Mouse (Mus musculus) olfactory bulb, adult 2 months (tissue): ENCODE data around the gene Fgf8. TPM values are rescaled to one million over a fixed set of nuclear protein-coding genes. Genes with fewer than 3 reads are reported as not detected.

Source experiments
- H3K27ac ChIP-seq: fragments of 200-500 bp; 2 replicates; pipeline ENCODE4 v1.5.1; 2012; ENCODE audit warnings: low read depth, low read length; ENCODE audit not compliant: insufficient read depth
- H3K4me1 ChIP-seq: fragments of 200-500 bp; 2 replicates; pipeline ENCODE4 v1.6.1; 2012; ENCODE audit warnings: low read length; ENCODE audit not compliant: control insufficient read depth, insufficient read depth
- H3K4me3 ChIP-seq: fragments of 200-500 bp; 2 replicates; pipeline ENCODE4 v1.5.1; 2012; ENCODE audit warnings: mild to moderate bottlenecking, low read depth, low read length, moderate library complexity; ENCODE audit not compliant: insufficient read depth
- CTCF ChIP-seq: fragments of 200-500 bp; IDR thresholded peaks from 2 replicates; pipeline ENCODE4 v1.5.1; 2012; ENCODE audit warnings: low read depth, mild to moderate bottlenecking, low read length, moderate library complexity; ENCODE audit not compliant: insufficient read depth
- POLR2A ChIP-seq: fragments of 200-500 bp; IDR thresholded peaks from 2 replicates; pipeline ENCODE4 v1.6.1; 2012; ENCODE audit warnings: mild to moderate bottlenecking, low read depth, low read length, moderate library complexity; ENCODE audit not compliant: insufficient read depth
- WGBS: fragments of 180-500 bp; shearing (Covaris S2); methylation state at CpG from one replicate; pipeline ENCODE4 v1.1.7; 2018; 5-methylcytosine and 5-hydroxymethylcytosine counted together
- polyA plus RNA-seq: library from polyadenylated mRNA; stranded (reverse); fragments of >200 nt; gene quantifications from 2 replicates; pipeline ENCODE4 v1.2.4, GENCODE M21; 2012; ENCODE audit warnings: low replicate concordance; ENCODE audit not compliant: missing spikeins, insufficient read depth, insufficient read length

Gene Fgf8
- not detected in 2 replicates for polyA plus RNA-seq

DNA sequence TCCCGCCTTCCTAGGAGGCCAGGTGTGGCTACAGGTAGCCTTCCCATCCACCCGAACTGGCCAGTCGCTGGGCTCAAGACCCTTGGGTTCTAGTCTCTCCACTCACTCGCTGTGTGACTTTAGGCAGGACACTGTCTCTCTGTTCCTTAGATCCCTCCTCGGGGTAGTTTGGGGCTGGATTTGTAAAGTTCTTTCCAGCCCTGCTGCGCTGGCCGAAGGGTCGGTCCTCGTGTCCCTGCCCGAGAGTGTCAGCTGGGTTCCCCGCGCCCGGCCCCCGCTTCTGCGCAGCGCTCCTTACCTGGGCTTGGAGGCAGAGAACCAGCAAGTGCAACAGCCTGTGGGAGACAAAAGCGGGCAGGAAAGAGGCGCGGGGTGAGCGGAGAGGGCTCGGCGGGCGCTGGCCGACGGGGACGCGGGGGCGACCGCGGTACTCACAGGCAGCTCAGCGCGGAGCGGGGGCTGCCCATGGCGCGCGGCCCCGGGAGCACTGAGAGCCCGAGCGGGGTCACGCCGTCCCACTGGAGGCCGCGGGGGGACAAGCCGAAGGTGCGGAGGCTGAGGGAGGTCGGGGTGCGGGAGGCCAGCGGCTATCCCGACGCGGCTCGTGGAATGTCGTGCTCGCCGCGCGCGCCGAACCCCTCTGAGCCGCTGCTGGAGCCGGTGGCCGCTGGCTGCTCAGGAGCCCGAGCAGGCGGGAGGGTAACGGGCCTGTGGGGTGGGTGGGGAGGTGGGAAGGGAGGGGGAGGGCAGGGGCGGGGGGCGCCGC lies at the start of gene Fgf8:
Gene Fgf8, minus strand, starts transcription at position 698 of the 766 bp plus-strand sequence.
- no peak for TF ChIP-seq CTCF
- TF ChIP-seq POLR2A, result no peak
- Histone ChIP-seq H3K4me1 (peaks cover 8% of the 10 kb centered on the region), H3K4me3 (peak within 1 kb of the TSS; percentile 30), H3K27ac (no peak within 1 kb of the TSS)
- WGBS, result under 1% methylated on average over 63 of the region's 68 CpGs

DNA sequence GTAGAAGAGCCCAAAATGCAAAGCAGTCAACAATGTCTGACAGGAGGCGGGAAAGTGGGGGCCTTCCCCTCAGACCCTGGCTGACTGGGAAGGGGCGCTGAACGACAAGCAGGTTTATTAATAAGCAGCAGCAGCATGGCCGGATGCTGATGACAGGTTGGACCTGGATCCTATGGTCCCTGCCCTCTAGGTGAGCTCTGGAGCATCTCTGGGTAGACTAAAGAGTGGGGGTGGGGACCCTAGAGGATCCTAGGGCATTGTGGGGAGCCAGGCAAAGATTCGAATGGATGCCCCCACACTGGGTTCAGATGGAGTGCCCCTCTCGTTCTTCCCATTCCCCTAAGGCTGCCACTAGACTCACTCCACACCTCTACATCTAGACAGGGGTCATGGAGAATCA lies 49.7 kb upstream of the Fgf8 start:
- no peak overlapping the region for H3K27ac ChIP-seq
- no peak overlapping the region for H3K4me3 ChIP-seq
- no peaks in the 10 kb centered on the region; the same call in 1 of the 2 replicates for H3K4me1 ChIP-seq
- WGBS, result 92% methylated on average over 6 of the region's 6 CpGs
- TF ChIP-seq POLR2A (no peak), CTCF (no peak)

DNA sequence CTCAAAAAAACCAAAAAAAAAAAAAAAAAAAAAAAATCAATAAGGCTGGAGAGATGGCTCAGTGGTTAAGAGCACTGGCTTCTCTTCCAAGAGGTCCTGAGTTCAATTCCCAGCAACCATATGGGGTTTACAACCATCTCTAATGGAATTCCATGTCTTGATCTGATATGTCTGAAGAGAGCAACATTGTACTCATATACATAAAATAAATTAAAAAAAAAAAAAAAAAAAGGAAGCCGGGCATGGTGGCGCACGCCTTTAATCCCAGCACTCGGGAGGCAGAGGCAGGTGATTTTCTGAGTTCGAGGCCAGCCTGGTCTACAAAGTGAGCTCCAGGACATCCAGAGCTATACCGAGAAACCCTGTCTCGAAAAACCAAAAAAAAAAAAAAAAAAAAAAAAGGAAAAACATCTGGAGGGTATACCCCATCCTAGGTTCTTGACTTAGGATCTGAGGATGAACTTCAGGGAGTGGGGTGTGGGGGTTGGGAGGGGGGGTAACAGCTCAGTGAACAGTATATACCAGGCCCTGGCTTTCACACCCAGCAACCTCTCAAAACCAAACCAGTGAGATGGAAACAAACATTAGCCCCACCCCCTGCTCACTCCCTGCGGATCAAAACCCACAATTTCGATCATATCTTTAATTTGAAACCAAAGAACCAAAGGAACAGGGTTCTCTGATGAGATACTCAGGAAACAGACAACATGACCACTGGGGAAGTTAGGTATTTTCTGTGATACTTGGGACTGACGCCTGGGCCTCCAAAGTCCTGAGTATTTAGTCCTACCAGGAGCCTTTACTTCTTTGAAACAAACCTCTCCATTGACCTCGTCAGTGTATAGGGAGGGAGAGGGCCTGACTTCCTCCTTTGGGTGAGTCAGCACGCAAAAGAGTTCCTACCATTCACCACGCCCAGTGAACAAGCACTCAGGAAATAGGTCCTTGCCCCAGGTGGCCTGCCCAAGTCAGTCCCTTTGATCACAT lies 47.5 kb upstream of the Fgf8 start:
- no peak overlapping the region for H3K27ac ChIP-seq
- TF ChIP-seq POLR2A (no peak), CTCF (no peak)
- no peak overlapping the region for H3K4me3 ChIP-seq
- 92% methylated on average over 13 of the region's 13 CpGs for WGBS
- H3K4me1 ChIP-seq, result no peaks in the 10 kb centered on the region; the same call in 1 of the 2 replicates

DNA sequence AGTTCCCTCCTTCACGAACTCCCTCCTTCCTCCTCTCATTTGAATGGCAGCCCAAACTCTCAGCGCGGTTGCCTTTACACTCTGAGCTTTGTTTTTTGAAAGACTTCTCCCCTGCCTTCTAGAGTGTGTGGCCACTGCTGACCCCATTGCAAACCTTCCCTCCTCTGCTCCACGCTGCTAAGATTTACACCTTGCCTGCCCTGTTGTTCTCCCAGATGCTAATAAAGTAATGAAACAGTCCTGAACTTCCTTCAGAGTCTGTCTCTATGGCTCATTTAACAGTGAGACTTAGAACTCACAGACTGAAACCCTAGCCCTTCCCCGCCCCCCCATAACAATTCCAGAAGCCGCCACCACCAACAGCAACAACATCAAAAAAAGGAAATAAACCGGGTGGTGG lies 46.6 kb upstream of the Fgf8 start:
- Histone ChIP-seq H3K27ac (no peak overlapping the region), H3K4me3 (no peak overlapping the region), H3K4me1 (no peaks in the 10 kb centered on the region)
- TF ChIP-seq POLR2A (no peak), CTCF (no peak)
- 78% methylated on average over 7 of the region's 7 CpGs for whole genome bisulfite sequencing

DNA sequence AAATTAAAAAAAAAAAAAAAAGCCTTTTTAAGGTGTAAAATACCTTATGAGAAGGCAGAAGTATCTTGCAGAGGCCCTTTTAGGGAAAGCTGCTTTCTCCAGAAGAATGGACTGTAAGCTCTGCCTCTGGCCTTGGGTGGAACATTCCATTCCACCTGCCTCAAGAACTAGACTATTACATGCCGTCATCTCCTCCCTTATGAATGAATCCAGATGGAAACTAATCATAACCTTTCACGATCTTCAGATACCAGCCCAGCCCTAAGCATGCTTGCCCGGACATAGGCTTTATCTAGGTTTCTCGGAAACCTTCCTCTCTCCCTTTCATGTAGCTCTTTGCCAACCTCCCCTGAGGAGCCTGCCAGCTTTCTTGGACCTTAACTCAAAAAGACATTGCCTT lies 45.6 kb upstream of the Fgf8 start:
- Histone ChIP-seq H3K4me3 (no peak overlapping the region), H3K4me1 (no peaks in the 10 kb centered on the region), H3K27ac (no peak overlapping the region)
- WGBS, result 65% methylated on average over 4 of the region's 4 CpGs
- TF ChIP-seq POLR2A (no peak), CTCF (no peak)

DNA sequence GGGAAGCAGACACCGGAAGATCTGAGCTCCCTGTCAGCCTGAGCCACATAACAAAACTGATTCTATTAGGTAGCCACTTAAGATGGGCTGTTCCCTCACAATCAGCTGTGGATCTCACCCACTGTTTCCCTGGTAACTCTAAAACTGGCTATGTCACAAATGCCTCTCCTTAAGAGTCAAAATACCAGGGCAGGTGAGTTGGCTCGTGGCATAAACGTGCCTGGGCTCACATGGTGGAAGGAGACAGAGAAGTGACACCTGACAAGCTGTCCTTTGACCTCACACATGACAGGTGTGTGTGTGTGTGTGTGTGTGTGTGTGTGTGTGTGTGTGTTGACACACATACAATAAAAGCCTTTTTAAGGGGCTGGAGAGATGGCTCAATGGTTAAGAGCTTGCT lies 44.7 kb upstream of the Fgf8 start:
- Histone ChIP-seq H3K4me1 (no peaks in the 10 kb centered on the region), H3K27ac (no peak overlapping the region), H3K4me3 (no peak overlapping the region)
- TF ChIP-seq CTCF, result no peak
- WGBS, result 77% methylated on average over 3 of the region's 3 CpGs

DNA sequence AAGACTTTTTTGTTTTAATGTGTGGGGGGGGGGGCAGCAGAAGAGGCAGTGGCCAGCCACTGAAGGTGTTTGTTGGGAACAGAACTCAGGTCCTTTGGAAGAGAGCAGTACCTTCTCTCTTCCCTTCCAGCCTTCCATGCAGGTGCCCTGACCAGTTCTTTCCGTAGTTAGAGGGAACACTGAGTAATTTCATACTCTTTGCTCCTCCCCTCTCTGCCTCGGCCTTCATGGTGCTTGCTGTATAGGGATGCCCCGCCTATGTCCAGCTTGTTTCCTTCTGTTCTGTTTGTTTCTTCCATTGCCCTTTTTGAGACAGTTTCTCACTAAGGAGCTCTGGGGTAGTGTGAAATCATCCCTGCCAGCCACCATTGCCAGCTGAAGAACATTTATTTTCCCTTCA lies 42.8 kb upstream of the Fgf8 start:
- Histone ChIP-seq H3K27ac (no peak overlapping the region), H3K4me3 (no peak overlapping the region), H3K4me1 (peaks cover under 1% of the 10 kb centered on the region; the same call in 1 of the 2 replicates)
- TF ChIP-seq CTCF (no peak), POLR2A (no peak)
- WGBS, result 73% methylated on average over 3 of the region's 3 CpGs

DNA sequence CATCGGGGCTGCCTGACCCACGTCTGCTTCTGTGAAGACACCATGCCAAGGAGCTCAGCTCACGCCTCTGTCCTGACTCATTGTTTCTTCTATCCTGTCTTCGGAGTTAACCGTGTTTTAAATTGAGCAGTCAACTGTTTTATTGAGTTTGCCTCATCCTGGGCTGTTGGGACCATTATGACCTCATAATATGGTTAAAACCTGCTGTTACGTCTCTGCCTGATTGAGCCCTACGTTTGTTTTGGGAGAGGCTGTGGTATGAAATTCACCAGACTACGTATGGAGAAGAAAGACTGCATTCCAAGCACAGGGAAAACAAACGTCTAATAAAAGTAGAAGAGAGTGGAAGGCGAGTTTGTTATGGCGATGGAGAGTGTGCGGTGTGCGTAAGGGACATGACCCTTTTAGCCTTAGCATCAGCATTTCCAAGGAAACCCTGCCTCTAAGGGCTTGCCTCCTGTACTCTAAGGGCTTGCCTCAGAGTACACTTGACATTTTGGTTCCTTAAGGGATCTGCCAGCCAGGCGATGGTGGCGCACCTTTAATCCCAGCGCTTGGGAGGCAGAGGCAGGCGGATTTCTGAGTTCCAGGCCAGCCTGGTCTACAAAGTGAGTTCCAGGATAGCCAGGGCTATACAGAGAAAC lies 41.3 kb upstream of the Fgf8 start:
- Histone ChIP-seq H3K4me1 (peaks cover 7% of the 10 kb centered on the region), H3K4me3 (peak overlapping the region; percentile 33), H3K27ac (peak overlapping the region; percentile 44; the same call in 1 of the 2 replicates)
- 27% methylated on average over 17 of the region's 17 CpGs for WGBS
- no peak for TF ChIP-seq POLR2A
- no peak for TF ChIP-seq CTCF
